Mouse (Mus musculus): ENCODE data around the gene Gabra1. TPM values are rescaled to one million over a fixed set of nuclear protein-coding genes. Genes with fewer than 3 reads are reported as not detected.

Gabra1 gene
- 0.89 TPM in 1 of 2 replicates, not detected in the other for polyA plus RNA-seq (2012; rRNA removed)

GRCm38 (mm10) chr11:42182825-42183152 lies at the start of gene Gabra1:
Gabra1 (minus strand) TSS chr11:42182930.
- Histone ChIP-seq H3K27ac (ENCODE audit: insufficient read depth, low read depth, low read length) (no peak within 1 kb of the TSS), H3K4me3 (ENCODE audit: low read depth, low read length) (no peak within 1 kb of the TSS), H3K4me1 (ENCODE audit: control insufficient read depth, insufficient read depth, insufficient read length, low read length) (no peaks in the 10 kb centered on the region), H3K36me3 (ENCODE audit: control insufficient read depth, insufficient read depth, low read length) (no peaks in the 10 kb centered on the region), H3K27me3 (ENCODE audit: control insufficient read depth, insufficient read depth, low read length) (no peaks in the 10 kb centered on the region)
- WGBS: 7% methylated on average over 13 of the region's 13 CpGs
- TF ChIP-seq POLR2A (IDR thresholded peaks at IDR 0.05; ENCODE audit: low read depth, low read length) (no peak), CTCF (IDR thresholded peaks at IDR 0.05; ENCODE audit: extremely low read depth, insufficient read length, insufficient replicate concordance, low read depth, low read length) (no peak)

DNA sequence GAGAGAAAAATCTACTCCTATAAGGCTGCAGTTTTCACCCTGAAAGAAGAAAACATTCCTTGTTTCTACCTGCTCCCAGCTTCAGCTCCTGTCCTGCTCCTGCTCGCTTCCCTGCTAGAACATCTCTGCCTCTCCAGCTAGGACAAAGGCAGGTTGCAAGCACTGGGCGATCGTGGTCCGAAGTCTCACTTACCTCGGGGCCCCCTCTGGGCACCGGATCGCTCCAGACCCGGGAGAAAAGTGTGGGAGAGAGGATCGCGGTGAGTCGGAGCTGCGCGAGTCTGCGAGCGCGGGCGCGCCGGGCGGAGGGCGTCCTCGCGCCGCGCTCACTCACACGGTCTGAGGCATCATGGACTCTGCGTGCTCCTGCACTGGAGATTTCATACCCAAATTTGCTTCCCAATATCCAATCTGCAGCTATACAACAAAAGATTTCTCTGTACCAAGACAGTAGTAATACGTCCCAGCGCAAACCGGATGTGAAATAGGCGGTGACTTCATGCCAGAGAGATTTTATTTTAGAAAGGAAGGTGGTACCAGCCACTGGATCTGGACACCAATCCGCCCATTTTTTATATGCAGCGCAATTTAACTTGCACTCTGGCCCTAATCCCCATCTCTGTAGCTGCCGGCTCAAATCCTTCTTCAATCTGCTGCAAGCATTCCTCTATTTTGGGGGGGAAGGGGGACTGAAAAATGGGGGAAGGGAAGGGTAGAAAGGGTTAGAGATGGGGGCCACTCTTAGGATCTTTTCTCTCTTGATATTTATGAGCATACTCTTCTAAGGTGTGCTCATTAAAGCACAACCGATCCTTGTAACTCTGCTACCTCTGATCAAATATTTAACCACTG lies 531 bp downstream of the Gabra1 start:
- TF ChIP-seq POLR2A (IDR thresholded peaks at IDR 0.05; ENCODE audit: low read depth, low read length): no peak
- no peak for TF ChIP-seq CTCF (IDR thresholded peaks at IDR 0.05; ENCODE audit: extremely low read depth, insufficient read length, insufficient replicate concordance, low read depth, low read length)
- no peaks in the 10 kb centered on the region for H3K36me3 ChIP-seq (ENCODE audit: control insufficient read depth, insufficient read depth, low read length)
- H3K4me1 ChIP-seq (ENCODE audit: control insufficient read depth, insufficient read depth, insufficient read length, low read length): no peaks in the 10 kb centered on the region
- no peaks in the 10 kb centered on the region for H3K27me3 ChIP-seq (ENCODE audit: control insufficient read depth, insufficient read depth, low read length)
- 3% methylated on average over 35 of the region's 35 CpGs for WGBS
- no peak overlapping the region for H3K27ac ChIP-seq (ENCODE audit: insufficient read depth, low read depth, low read length)
- H3K4me3 ChIP-seq (ENCODE audit: low read depth, low read length): no peak overlapping the region

GRCm38 (mm10) chr11:42181426-42181825 lies 1.3 kb downstream of the Gabra1 start:
- H3K36me3 ChIP-seq (ENCODE audit: control insufficient read depth, insufficient read depth, low read length): no peaks in the 10 kb centered on the region
- WGBS: 29% methylated on average over 5 of the region's 5 CpGs
- H3K27ac ChIP-seq (ENCODE audit: insufficient read depth, low read depth, low read length): no peak overlapping the region
- H3K4me1 ChIP-seq (ENCODE audit: control insufficient read depth, insufficient read depth, insufficient read length, low read length): no peaks in the 10 kb centered on the region
- H3K27me3 ChIP-seq (ENCODE audit: control insufficient read depth, insufficient read depth, low read length): no peaks in the 10 kb centered on the region
- no peak overlapping the region for H3K4me3 ChIP-seq (ENCODE audit: low read depth, low read length)
- TF ChIP-seq CTCF (IDR thresholded peaks at IDR 0.05; ENCODE audit: extremely low read depth, insufficient read length, insufficient replicate concordance, low read depth, low read length): no peak
- TF ChIP-seq POLR2A (IDR thresholded peaks at IDR 0.05; ENCODE audit: low read depth, low read length): no peak

- no peaks in the 10 kb centered on the region for H3K4me1 ChIP-seq (ENCODE audit: control insufficient read depth, insufficient read depth, insufficient read length, low read length)
- no peaks in the 10 kb centered on the region for H3K27me3 ChIP-seq (ENCODE audit: control insufficient read depth, insufficient read depth, low read length)
- no peak overlapping the region for H3K4me3 ChIP-seq (ENCODE audit: low read depth, low read length)
- TF ChIP-seq CTCF (IDR thresholded peaks at IDR 0.05; ENCODE audit: extremely low read depth, insufficient read length, insufficient replicate concordance, low read depth, low read length) (no peak), POLR2A (IDR thresholded peaks at IDR 0.05; ENCODE audit: low read depth, low read length) (no peak)
- H3K27ac ChIP-seq (ENCODE audit: insufficient read depth, low read depth, low read length): no peak overlapping the region
- WGBS: 89% methylated on average over 5 of the region's 5 CpGs
- H3K36me3 ChIP-seq (ENCODE audit: control insufficient read depth, insufficient read depth, low read length): no peaks in the 10 kb centered on the region
These were observed 3.2 kb downstream of the Gabra1 start for GRCm38 (mm10) chr11:42179535-42179934.

DNA sequence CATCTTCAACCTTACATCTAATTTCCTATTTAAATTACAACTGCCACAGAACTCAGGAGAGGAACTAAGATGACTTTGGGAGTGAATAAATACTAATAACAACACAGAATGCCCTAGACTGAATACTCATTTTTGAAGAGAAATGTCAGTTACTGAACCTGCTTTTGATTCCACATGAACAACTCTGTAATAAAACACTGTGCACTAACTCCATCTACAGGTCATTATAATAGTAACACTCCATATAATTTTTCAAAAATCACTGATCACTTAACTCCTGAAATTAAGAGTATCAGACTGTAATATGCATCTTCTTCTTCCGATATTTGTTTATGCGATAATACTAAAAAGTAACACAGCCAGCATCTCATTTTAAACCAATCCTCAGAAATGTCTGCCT lies 4.4 kb downstream of the Gabra1 start:
- no peaks in the 10 kb centered on the region for H3K4me1 ChIP-seq (ENCODE audit: control insufficient read depth, insufficient read depth, insufficient read length, low read length)
- TF ChIP-seq POLR2A (IDR thresholded peaks at IDR 0.05; ENCODE audit: low read depth, low read length) (no peak), CTCF (IDR thresholded peaks at IDR 0.05; ENCODE audit: extremely low read depth, insufficient read length, insufficient replicate concordance, low read depth, low read length) (no peak)
- 86% methylated on average over 2 of the region's 2 CpGs for WGBS
- H3K4me3 ChIP-seq (ENCODE audit: low read depth, low read length): no peak overlapping the region
- no peaks in the 10 kb centered on the region for H3K36me3 ChIP-seq (ENCODE audit: control insufficient read depth, insufficient read depth, low read length)
- no peak overlapping the region for H3K27ac ChIP-seq (ENCODE audit: insufficient read depth, low read depth, low read length)
- no peaks in the 10 kb centered on the region for H3K27me3 ChIP-seq (ENCODE audit: control insufficient read depth, insufficient read depth, low read length)

GRCm38 (mm10) chr11:42151396-42151795 lies 31.3 kb downstream of the Gabra1 start:
- no peak overlapping the region for H3K4me3 ChIP-seq (ENCODE audit: low read depth, low read length)
- no peaks in the 10 kb centered on the region for H3K27me3 ChIP-seq (ENCODE audit: control insufficient read depth, insufficient read depth, low read length)
- no peaks in the 10 kb centered on the region for H3K36me3 ChIP-seq (ENCODE audit: control insufficient read depth, insufficient read depth, low read length)
- no peak overlapping the region for H3K27ac ChIP-seq (ENCODE audit: insufficient read depth, low read depth, low read length)
- no peaks in the 10 kb centered on the region for H3K4me1 ChIP-seq (ENCODE audit: control insufficient read depth, insufficient read depth, insufficient read length, low read length)
- WGBS: 92% methylated on average over 5 of the region's 5 CpGs
- TF ChIP-seq CTCF (IDR thresholded peaks at IDR 0.05; ENCODE audit: extremely low read depth, insufficient read length, insufficient replicate concordance, low read depth, low read length) (no peak), POLR2A (IDR thresholded peaks at IDR 0.05; ENCODE audit: low read depth, low read length) (no peak)

GRCm38 (mm10) chr11:42116931-42117330 lies 65.8 kb downstream of the Gabra1 start:
- no peak overlapping the region for H3K4me3 ChIP-seq (ENCODE audit: low read depth, low read length)
- H3K36me3 ChIP-seq (ENCODE audit: control insufficient read depth, insufficient read depth, low read length): no peaks in the 10 kb centered on the region
- no peaks in the 10 kb centered on the region for H3K27me3 ChIP-seq (ENCODE audit: control insufficient read depth, insufficient read depth, low read length)
- whole genome bisulfite sequencing: 92% methylated on average over 1 of the region's 1 CpGs
- TF ChIP-seq CTCF (IDR thresholded peaks at IDR 0.05; ENCODE audit: extremely low read depth, insufficient read length, insufficient replicate concordance, low read depth, low read length) (no peak), POLR2A (IDR thresholded peaks at IDR 0.05; ENCODE audit: low read depth, low read length) (no peak)
- no peak overlapping the region for H3K27ac ChIP-seq (ENCODE audit: insufficient read depth, low read depth, low read length)
- no peaks in the 10 kb centered on the region for H3K4me1 ChIP-seq (ENCODE audit: control insufficient read depth, insufficient read depth, insufficient read length, low read length)

Measured in small intestine, adult 2 months (tissue).